Mouse (Mus musculus) frontal cortex, adult (tissue): ENCODE results near the gene Mgat2.
"Not testable (repeated sequence)": the region's sequence is repeated elsewhere in the genome, so short reads cannot be mapped to it uniquely, and the experiment has no call there.

Experiments
- ATAC-seq: cut with Nextera tagmentation; 2 replicates; pipeline ENCODE4 v1.9.2; 2017; ENCODE audit warnings: mild to moderate bottlenecking, moderate library complexity, mixed read lengths; ENCODE audit not compliant: low TSS enrichment

Gene Mgat2

GRCm38 (mm10) chr12:69183583-69184308, at the start of gene Mgat2, which contains the start of gene Rpl36al:
Gene Mgat2, plus strand, starts transcription at chr12:69184157.
Gene Rpl36al, minus strand, starts transcription at chr12:69184083.
- ATAC-seq = peak; percentile 98

GRCm38 (mm10) chr12:69139201-69139600, 44.8 kb upstream of the Mgat2 start:
- no peak for ATAC-seq

GRCm38 (mm10) chr12:69139841-69140240, 44.1 kb upstream of the Mgat2 start:
- ATAC-seq = no peak

- no peak for ATAC-seq
Observed at GRCm38 (mm10) chr12:69143460-69143859, 40.5 kb upstream of the Mgat2 start.

- no peak for ATAC-seq
Observed at GRCm38 (mm10) chr12:69147166-69147735, 36.7 kb upstream of the Mgat2 start.

GRCm38 (mm10) chr12:69150049-69150448, 33.9 kb upstream of the Mgat2 start:
- ATAC-seq = no peak

GRCm38 (mm10) chr12:69155923-69156322, 28.0 kb upstream of the Mgat2 start:
- ATAC-seq = no peak

- no peak for ATAC-seq
Observed at GRCm38 (mm10) chr12:69156436-69156835, 27.5 kb upstream of the Mgat2 start.

GRCm38 (mm10) chr12:69157107-69157506, 26.9 kb upstream of the Mgat2 start:
- no peak for ATAC-seq

- 0 out of 2 replicates have a peak, but pooled peaks have one; percentile 0 for ATAC-seq
Observed at GRCm38 (mm10) chr12:69158366-69158764, 25.6 kb upstream of the Mgat2 start.

GRCm38 (mm10) chr12:69158765-69159577, 25.0 kb upstream of the Mgat2 start, which contains the start of gene Rps29:
Gene Rps29, minus strand, starts transcription at chr12:69159186.
- ATAC-seq = peak; percentile 97

- peak; percentile 8; the same call in 1 of the 2 replicates for ATAC-seq
Observed at GRCm38 (mm10) chr12:69159578-69159940, 24.4 kb upstream of the Mgat2 start.

GRCm38 (mm10) chr12:69160677-69161076, 23.3 kb upstream of the Mgat2 start:
- ATAC-seq = not testable (repeated sequence)

GRCm38 (mm10) chr12:69163586-69163985, 20.4 kb upstream of the Mgat2 start:
- ATAC-seq = not testable (repeated sequence)

GRCm38 (mm10) chr12:69164904-69165303, 19.1 kb upstream of the Mgat2 start:
- ATAC-seq = no peak

- ATAC-seq = not testable (repeated sequence)
Observed at GRCm38 (mm10) chr12:69166861-69167581, 16.9 kb upstream of the Mgat2 start.

GRCm38 (mm10) chr12:69167656-69168460, 16.1 kb upstream of the Mgat2 start:
- peak; percentile 50; the same call in 1 of the 2 replicates for ATAC-seq

GRCm38 (mm10) chr12:69168461-69169106, 15.4 kb upstream of the Mgat2 start, which contains the start of gene Lrr1:
Gene Lrr1, plus strand, starts transcription at chr12:69168814.
- ATAC-seq = peak; percentile 97

- no peak for ATAC-seq
Observed at GRCm38 (mm10) chr12:69171307-69171706, 12.7 kb upstream of the Mgat2 start.

GRCm38 (mm10) chr12:69175975-69176374, 8.0 kb upstream of the Mgat2 start:
- no peak for ATAC-seq
